Mouse (Mus musculus): ENCODE results near the gene Keap1. TPM values are rescaled to one million over a fixed set of nuclear protein-coding genes. Genes with fewer than 3 reads are reported as not detected.
"Not testable (repeated sequence)": the region's sequence is repeated elsewhere in the genome, so short reads cannot be mapped to it uniquely, and the experiment has no call there.

The Keap1 gene
- total RNA-seq, 2 experiments from 2014 or later, result 17.7 to 36.9 TPM

DNA sequence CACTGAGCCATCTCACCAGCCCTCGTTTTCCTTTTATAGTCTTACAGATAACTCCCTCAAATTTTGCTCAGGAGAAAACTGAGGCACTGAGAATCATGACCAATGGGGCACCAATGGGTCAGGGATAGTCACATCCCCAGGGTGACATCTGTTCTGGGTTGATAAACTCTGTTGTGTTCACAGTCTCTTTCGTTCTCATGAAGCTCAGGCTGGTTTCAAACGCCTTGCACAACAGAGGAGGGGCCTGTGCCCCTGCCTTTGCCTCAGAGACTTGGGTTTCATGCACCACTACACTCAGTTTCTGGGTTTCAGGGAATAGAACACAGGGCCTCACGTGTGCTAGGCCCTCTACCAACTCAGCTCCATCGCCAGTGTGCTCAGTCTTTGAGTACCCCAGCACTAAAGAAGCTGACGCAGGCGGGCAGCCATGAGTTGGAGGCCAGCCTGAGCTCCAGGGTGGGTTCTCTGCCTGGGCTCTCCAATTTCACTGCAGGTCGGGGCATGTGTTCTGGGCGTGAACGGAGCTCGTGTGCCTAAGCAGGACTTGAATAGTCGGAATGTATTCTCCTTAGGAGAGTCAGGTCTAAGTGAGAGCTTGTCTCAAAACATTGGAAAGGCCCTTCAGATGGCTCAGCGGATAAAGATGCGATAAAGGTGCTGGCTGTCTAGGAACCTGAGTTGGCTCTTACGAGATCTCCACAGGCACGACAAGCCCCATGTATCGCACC, 25.3 kb upstream of the Keap1 start:
- ATAC-seq (ENCODE audit: poor library complexity, severe bottlenecking), result no peak

DNA sequence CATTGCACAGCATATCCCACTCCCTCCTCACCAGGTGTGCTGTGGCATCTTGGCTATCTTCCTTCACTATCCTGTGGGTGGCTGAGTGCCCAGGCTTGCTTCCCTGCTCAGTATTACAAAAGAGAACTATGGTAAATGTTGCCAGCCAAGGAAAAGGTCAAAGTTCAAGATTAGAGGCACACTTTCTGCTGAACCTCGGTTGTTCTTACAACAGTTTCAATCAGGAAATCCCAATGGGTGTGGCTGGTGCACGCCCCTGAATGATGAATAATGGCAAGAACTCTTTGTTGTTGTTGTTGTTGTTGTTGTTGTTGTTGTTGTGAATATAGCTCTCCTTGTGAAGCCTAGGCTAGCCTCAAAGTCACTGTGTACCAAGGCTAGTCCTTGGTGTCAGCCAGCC, 22.7 kb upstream of the Keap1 start:
- ATAC-seq (ENCODE audit: poor library complexity, severe bottlenecking), result peak; percentile 27

DNA sequence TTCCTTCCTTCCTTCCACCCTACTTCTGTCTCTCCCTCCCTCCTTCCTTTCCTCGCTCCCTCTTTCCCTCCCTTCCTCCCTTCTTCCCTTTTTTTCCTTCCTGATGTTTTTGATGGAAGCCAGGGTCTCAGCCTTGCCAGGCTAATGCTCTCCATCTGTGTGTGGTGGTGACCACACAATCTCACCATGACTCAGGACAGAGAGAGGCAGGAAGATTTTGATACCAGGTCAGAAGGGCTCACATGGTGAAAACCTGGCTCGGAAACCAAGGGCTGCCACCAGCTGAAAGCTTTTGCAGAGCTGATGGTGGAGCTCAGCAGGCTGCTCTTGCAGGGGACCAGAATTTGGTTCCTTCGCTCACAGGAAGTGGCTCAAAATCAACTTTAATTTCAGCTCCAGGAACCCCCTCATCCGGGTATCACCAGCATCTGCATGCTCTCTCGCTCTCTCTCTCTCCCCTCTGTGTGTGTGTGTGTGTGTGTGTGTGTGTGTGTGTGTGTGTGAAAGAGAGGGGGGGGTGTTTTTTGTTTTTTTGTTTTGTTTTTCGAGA, 21.4 kb upstream of the Keap1 start:
- ATAC-seq (ENCODE audit: poor library complexity, severe bottlenecking), result no peak

DNA sequence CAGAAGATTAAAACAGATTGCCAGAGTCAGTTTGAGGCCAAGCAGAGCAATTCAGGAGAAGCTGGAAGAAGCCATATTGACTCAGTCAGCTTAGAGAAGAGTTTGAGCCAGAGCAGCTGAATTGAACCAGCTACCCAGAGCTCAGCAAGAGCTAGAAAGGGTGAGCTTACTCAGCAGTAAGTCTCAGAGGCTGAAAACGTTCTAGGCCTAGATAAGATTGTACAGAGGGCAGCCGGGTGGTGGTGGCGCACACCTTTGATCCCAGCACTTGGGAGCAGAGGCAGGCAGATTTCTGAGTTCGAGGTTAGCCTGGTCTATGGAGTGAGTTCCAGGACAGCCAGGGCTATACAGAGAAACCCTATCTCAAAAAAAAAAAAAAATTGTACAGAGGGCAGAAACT, 17.2 kb upstream of the Keap1 start:
- ATAC-seq (ENCODE audit: poor library complexity, severe bottlenecking), result not testable (repeated sequence)

DNA sequence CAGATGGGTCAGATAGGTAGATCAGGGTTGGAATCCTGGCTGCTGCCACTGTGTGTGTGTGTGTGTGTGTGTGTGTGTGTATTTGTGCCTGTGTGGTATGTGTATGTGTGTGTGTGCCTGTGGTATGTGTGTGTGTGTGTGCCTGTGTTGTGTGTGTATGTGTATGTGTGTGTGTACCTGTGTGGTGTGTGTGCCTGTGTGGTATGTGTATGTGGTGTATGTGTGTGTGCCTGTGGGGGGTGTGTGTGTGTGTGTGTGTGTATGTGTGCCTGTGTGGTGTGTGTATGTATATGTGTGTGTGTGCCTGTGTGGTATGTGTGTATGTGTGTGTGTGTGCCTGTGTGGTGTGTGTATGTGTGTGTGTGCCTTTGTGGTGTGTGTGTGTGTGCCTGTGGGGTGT, 15.5 kb upstream of the Keap1 start:
- no peak for ATAC-seq (ENCODE audit: poor library complexity, severe bottlenecking)

DNA sequence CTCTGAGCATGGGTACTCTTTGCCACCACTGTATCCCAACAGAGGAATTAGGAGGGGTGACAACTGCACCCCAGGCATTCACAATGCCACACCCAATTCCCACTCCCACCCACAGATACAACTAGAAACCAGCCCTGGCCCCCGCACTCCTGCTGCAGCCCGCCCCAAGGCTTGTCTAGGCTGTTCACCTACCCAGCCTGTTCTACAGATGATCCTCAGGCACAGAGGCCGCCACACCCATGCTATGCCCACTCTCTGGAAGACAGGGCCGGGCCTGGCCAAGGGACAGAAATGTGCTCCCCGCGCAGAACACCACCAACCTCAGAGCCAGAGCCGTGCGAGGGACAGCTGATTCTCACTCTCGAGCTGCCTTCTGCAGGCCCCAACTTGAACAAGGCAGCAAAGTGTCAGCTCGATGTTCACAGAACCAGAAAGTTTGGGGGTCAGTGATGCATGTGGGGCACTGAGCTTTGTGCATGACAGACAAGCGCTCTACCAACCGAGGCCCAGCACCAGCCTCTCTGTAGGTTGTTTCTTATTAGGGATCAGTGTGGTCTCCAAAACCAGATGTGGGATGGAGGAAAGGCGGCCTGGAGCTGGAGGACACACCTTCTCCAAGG, 12.1 kb upstream of the Keap1 start:
- ATAC-seq (ENCODE audit: poor library complexity, severe bottlenecking), result no peak

DNA sequence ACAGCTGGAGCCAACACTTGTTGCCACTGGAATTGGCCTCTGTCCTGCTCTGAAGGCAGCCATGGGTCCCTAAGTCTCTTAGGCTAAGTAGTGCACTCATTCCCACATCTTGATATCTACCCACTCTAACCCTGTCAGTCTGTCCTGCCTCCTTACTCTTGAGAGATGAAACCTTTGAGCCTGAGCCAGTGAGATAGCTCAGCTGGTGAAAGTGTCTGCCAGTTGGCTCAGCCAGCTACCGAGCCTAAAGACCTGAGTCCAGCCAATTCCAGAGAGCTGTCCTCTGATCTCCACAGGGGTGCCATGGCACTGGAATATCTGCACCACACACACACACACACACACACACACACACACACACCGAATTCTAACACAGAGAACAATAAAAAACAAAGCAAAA, 11.3 kb upstream of the Keap1 start:
- no peak for ATAC-seq (ENCODE audit: poor library complexity, severe bottlenecking)

DNA sequence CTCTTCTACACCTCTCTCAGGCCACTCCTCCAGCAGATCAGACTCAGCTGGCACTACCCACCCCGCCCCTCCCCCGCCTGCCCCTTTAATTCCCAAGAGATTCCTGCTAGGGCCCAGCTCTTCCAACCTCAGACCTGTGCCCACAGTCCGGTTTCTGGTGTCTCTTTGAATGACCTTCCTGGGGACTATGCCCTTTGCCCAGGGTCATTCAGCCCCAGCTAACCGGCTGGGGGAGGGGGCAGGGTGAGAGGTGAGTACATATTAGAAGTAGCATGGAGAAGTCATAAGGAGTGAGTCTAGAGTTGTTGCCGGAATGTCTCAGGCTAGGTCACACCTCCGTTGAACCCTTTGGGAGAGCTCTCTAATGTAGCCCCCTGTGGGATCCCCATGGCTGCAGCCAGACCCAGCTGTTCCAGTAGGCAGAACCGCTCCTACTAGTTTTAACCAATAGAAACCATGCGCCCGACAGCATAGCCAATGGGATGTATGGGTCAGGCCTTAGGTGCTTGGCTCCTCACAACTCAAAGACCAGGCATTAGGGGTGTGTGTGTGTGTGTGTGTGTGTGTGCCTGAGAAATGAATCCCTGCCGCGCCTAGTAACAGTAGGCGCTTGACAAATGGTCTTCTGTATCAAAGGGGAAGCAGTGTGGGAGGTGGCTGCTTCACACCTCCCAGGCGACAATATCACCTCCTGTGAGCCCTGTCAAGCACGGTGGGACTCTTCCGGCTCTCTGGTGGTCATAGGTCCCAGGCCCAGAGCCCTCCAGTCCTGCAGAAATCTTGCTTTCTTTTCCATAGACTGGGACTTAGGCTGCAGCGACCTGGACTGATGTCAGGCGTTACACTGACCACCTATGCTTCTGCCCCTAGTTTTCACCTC, 10.7 kb upstream of the Keap1 start:
- peak; percentile 59 for ATAC-seq (ENCODE audit: poor library complexity, severe bottlenecking)

DNA sequence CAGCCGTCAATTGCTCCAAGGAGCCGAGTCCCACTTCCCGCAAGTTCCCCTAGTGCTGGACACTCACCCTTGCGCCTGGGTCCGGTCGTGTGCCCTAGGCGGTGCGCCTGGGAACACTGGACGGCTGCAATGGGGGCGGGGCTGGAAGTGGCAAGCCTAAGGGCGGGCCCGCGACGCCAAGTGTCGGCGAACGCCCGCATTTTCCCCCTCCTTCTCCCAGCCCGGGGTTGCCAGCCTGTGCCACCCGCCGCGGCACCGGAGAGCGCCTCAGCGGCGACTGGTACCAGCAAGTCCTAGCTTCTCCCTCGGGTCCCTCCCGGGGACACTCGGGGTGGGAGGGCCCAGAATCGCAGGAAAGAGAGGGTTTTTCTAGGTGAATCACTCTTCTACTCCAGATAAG, 9.2 kb upstream of the Keap1 start, which contains the start of gene S1pr5:
Gene S1pr5 (minus strand): TSS at position 118 of the 400 bp plus-strand sequence.
- ATAC-seq (ENCODE audit: poor library complexity, severe bottlenecking), result peak; percentile 61

DNA sequence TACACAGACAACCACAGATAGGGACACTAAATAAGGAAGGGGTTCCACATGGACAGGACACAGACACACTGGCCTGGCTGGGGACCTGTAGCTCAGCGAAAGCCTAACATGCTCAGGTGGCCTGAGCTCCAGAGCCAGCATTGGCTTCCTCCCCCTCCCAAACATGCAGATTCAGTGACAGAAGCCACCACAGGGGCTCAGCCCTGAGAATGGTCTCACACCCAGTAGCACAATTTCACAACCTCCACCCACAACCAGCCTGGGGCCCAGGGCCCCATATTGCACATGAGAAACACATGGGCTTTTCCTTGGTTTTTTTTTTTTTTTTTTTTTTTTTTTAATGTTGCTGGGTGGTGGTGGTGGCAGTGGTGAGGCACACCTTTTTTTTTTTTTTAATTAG, 7.2 kb upstream of the Keap1 start:
- 0 out of 2 replicates have a peak, but pooled peaks have one; percentile 29 for ATAC-seq (ENCODE audit: poor library complexity, severe bottlenecking)

DNA sequence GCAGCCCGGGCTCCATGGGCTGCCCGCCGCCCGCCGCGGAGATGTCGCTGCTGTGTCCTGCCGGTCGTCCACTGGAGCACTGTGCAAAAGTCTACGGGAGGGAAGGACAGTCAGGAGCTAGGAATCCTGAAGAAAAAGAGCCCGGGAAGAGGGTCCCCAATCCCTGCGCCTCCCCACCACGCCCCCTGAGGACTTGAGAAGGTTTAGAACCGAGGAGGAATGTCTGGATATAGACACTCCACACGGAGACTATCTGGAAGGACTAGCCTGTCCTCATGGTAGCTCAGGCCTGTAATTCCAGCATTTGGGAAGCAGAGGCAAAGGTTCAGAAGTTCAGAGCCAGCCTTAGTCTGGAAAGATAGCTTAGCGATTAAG, 5.9 kb upstream of the Keap1 start:
- ATAC-seq (ENCODE audit: poor library complexity, severe bottlenecking), result no peak

DNA sequence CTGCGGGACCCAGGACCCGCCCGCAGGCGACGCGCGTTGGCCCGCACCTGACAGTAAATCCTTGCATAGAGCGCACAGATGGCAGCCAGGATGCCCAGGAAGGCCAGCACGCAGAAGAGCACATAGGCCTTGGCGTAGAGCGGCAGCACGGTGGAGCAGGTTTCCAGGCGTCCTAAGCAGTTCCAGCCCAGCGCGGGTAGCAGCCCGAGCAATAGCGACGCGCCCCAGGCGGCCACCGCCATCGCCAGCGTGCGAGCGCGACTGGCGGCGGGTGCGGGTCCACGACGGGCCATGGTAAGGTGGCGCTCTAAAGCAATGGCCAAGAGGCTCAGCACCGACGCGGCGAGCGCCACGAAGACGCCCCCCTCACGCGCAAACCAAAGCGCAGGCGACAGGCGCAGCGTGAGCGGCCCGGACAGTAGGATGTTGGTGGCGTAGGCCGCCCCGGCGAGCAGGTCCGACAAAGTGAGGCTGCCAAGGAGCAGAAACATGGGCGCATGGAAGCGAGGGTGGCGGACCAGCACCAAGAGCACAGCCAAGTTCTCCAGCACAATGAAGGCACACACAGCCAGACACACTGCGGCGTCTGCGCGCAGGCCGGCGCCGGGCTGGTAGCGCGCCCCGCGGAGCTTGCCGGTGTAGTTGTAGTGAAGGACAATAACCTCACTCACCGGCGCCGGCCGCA, 5.4 kb upstream of the Keap1 start:
- ATAC-seq (ENCODE audit: poor library complexity, severe bottlenecking), result 0 out of 2 replicates have a peak, but pooled peaks have one; percentile 11

DNA sequence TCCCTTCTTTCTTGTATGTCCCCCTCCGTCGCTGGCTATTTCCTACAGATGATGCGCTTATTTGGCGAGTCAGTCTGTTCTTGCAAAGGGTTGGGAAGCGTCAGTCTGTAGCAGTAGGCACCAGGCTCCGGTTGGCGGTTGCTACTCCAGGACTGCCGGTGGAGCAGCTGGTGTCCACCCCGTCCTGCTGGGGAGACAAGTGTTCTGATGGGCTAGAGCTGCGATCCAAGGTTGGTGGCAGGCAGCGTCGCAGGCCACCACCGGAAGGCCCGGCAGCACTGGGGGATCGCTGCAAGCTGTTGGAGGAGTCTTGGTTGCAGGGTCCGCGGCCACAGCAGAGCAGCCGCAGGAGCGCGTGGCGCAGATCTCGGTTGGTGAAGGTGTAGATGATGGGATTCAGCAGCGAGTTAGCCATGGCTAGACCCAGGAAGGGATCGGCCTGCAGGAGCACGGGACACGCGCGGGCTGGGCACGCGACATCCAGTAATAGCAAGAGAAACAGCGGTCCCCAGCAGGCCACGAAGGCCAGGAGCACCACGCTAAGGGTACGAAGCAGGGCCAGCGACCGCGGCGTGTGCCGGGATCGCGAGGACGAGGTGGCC, 4.8 kb upstream of the Keap1 start:
- no peak for ATAC-seq (ENCODE audit: poor library complexity, severe bottlenecking)

DNA sequence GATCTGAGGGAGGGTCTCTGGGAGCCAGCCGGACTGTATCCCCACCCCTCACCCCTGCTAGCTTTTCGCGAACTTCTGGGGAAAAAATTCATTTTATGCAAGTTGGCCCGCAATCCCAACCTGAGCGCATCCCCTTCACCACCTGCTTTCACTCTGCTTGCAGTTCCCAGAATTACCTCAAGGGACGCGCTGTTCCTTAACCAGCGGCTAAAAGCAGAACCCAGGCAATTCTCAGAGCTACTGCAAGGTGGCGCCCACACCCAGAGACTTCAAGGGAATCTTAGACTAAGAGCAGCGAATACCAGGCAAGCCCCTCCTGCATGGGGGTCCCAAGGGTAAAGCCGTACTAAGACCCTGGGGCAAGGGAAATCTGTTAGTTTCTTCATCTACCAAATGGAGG, 2.2 kb upstream of the Keap1 start:
- ATAC-seq (ENCODE audit: poor library complexity, severe bottlenecking), result peak; percentile 65

DNA sequence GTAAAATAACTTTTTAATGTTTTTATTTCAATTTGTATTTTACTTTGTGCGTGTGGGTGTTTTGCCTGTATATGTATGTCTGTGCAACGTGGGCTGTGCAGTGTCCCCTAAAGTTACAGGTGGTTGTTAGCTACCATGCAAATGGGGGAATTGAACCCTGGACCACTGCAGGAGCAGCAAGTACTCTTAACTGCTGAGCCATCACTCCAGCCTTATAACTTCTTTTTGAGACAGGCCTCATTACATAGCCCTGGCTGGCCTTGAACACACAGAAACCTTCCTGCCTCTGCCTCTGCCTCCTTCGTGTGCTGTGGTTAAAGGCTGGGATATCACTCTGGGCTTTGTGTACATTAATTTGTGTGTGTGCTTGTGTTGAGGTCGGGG, 296 bp upstream of the Keap1 start:
- no peak for ATAC-seq (ENCODE audit: poor library complexity, severe bottlenecking)

DNA sequence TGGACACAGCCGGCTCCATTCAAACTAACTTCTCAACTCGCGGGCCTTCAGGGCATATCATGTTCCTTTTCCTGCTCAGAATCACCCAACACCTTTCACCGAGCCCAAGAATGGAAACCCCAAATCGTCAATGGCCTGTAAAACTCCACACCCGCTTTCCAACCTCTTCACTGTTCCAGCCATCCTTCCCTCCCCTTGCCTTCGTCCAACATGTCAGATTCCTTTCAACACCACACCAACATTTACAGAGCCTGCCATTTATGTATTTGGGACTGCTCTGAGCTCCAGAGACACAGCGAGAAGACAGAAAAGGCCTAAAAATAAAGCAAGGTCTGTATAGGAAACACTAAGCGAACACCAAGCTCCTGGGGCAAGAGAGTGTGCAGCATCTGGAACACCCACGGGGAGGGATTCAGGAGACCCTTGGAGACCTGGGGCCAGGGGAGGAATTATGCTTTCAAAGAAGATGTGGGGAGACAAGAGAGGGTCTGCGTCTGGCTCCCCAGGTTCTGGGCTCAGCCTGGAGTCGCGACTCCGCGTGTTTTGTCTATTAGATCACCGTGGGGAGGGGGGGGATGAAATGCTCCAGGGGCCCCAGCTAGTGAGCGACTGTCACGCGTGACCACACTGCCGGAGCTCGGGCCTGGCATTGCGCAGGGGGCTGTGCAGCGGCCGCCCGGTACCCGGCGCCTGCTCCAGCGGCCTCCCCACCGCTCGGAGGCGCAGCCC, 993 bp downstream of the Keap1 start:
- ATAC-seq (ENCODE audit: poor library complexity, severe bottlenecking), result no peak

DNA sequence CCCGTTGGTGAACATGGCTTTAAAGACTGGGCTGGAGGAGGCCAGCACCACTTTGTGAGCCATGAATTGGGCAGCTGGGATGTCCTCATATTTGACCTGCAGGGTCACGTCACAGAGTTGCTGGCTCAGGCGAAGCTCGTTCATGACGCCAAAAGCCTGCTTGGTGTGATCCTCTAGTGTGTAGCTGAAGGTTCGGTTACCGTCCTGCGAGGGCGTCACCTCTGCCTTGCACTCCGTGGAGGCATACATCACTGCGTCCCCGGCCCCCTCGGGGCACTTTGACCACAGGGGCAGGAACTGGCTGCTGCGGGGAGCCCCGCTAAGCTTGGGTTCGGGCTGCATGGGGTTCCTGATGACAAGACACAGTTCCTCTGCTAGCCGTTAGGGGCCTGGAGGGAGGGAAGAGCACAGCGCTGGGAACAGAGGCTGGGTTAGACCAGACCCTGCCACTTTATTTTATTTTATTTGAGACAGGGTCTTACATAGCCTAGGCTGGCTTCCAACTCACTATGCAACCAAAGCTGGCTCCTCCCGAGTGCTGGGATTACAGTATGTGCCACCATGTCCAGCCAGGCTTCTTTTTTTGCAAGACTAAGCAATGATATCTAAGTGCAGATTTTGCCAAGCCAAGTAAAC, 1.7 kb downstream of the Keap1 start:
- peak; percentile 62 for ATAC-seq (ENCODE audit: poor library complexity, severe bottlenecking)

DNA sequence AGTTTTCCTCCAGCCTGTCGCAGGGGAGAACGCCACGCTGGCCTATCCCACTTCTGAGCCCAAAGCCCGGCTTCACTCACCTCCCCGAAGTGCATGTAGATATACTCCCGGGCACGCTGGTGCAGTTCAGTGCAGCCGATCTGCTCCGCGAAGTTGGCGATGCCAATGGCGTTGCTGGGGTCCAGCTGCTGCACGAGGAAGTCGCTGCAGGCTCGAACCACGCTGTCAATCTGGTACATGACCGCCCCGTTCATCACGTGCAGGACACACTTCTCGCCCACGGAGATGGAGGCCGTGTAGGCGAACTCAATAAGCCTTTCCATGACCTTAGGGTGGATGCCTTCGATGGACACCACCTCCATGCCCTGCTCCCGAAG, 2.2 kb downstream of the Keap1 start:
- ATAC-seq (ENCODE audit: poor library complexity, severe bottlenecking), result no peak

DNA sequence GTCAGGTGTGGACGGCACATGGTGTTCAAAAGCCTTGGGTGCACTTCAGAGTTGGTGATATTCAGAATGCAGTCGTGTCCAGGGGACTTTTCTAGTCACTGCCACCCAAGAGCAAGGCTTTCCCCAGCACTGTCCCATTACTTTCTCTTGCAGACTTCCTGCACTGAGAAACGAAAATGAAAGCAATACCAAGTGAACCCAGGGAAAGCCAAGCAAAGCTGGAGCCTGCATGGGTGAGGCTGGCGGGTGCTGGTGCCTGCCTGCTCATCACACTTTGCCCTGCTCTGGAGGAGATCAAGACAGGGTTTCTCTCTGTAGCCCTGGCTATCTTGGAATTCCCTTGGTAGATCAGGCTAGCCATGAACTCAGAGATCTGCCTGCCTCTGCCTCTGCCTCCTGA, 3.8 kb downstream of the Keap1 start:
- ATAC-seq (ENCODE audit: poor library complexity, severe bottlenecking), result no peak
